Comparison of ENCODE assay signal across 7 mouse cellular contexts in the genomic region with DNA sequence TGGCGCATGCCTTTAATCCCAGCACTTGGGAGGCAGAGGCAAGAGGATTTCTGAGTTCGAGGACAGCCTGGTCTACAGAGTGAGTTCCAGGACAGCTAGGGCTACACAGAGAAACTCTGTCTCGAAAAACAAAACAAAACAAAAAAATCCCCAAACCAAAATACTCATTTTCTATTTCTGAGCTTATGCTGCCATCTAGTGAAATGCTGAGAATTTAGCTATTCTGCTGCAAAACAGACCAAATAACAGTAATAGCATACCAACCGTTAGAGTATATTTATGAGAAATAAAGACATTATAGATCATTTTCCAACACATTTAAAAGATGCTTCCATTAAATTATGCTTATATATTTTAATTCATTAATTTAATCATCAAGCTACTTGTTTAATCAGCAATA. TPM values are rescaled to one million over a fixed set of nuclear protein-coding genes. Genes with fewer than 3 reads are reported as not detected.
DNase-seq lines count a peak whose midpoint lies in the region; ATAC-seq and TF ChIP-seq lines count a peak whose summit lies in the region.
"Not testable (repeated sequence)": the region's sequence is repeated elsewhere in the genome, so short reads cannot be mapped to it uniquely, and the experiment has no call there.

No protein-coding gene starts in this region.

- 91% methylated on average over 4 of the region's 4 CpGs for WGBS in hindbrain, embryonic 11.5 days
- WGBS in lung, postnatal 0 days: 77% methylated on average over 4 of the region's 4 CpGs
- 77% methylated on average over 4 of the region's 4 CpGs for whole genome bisulfite sequencing in stomach, postnatal 0 days

- ATAC-seq in hindbrain, embryonic 11.5 days (ENCODE audit: low FRiP score); lung, postnatal 0 days; stomach, postnatal 0 days (ENCODE audit: low FRiP score, low TSS enrichment): not testable (repeated sequence)

- H3K4me1 ChIP-seq in hindbrain, embryonic 11.5 days (replicated peaks; ENCODE audit: control insufficient read depth, insufficient read depth, low read length); lung, postnatal 0 days (ENCODE audit: insufficient read depth, low read depth, low read length); stomach, postnatal 0 days (replicated peaks; ENCODE audit: control insufficient read depth, insufficient read depth): not testable (repeated sequence)

- H3K27ac ChIP-seq in hindbrain, embryonic 11.5 days (ENCODE audit: low read depth, low read length); layer of hippocampus, adult 2 months; lung, postnatal 0 days (ENCODE audit: low read length); stomach, postnatal 0 days (replicated peaks): not testable (repeated sequence)

- peak; percentile 80 for TF ChIP-seq CTCF in layer of hippocampus, adult 2 months (conservative IDR thresholded peaks at IDR 0.05)
- peak; percentile 36 for TF ChIP-seq CTCF in lung, postnatal 0 days (IDR thresholded peaks at IDR 0.05)
- TF ChIP-seq CTCF in stomach, postnatal 0 days (IDR thresholded peaks at IDR 0.05; ENCODE audit: low read depth): peak; percentile 51

- not testable (repeated sequence) for H3K27me3 ChIP-seq in hindbrain, embryonic 11.5 days (ENCODE audit: control insufficient read depth, insufficient read depth, low read length); lung, postnatal 0 days (replicated peaks; ENCODE audit: insufficient read depth, low read length); stomach, postnatal 0 days (ENCODE audit: control insufficient read depth, insufficient read depth, low read length)

- not testable (repeated sequence) for TF ChIP-seq EP300 in lung, postnatal 0 days (IDR thresholded peaks at IDR 0.05); stomach, postnatal 0 days (optimal IDR thresholded peaks at IDR 0.05)

- not testable (repeated sequence) for H3K4me2 ChIP-seq in hindbrain, embryonic 11.5 days (replicated peaks; ENCODE audit: low read depth, low read length); lung, postnatal 0 days (replicated peaks; ENCODE audit: low read depth, low read length); stomach, postnatal 0 days (replicated peaks; ENCODE audit: low read depth)

- H3K4me3 ChIP-seq in hindbrain, embryonic 11.5 days (ENCODE audit: low read depth, low read length); layer of hippocampus, adult 2 months; lung, postnatal 0 days (ENCODE audit: low read depth, low read length); stomach, postnatal 0 days (ENCODE audit: low read depth, low read length): not testable (repeated sequence)

- DNase-seq in CD4-positive, CD25-positive, alpha-beta regulatory T cell, adult 2 months (ENCODE audit: low read depth, low spot score): peak; percentile 8
- peak; percentile 34 for DNase-seq in adipocyte (ENCODE audit: low spot score)
- DNase-seq in embryo, embryonic 11.5 days (ENCODE audit: low read depth, low spot score): peak; percentile 3
- peak; percentile 16 for DNase-seq in hindbrain, embryonic 11.5 days (ENCODE audit: low spot score)
- not testable (repeated sequence) for DNase-seq in layer of hippocampus, adult 2 months (ENCODE audit: low spot score in 2 of 2); stomach, postnatal 0 days (ENCODE audit: low spot score)
- peak; percentile 13 for DNase-seq in lung, postnatal 0 days (ENCODE audit: low spot score)

- H3K9me3 ChIP-seq in hindbrain, embryonic 11.5 days (ENCODE audit: control insufficient read depth, low read length); lung, postnatal 0 days (ENCODE audit: low read length); stomach, postnatal 0 days (ENCODE audit: control insufficient read depth, low read length): not testable (repeated sequence)

- not testable (repeated sequence) for H3K36me3 ChIP-seq in hindbrain, embryonic 11.5 days (ENCODE audit: control insufficient read depth, insufficient read depth, low read length); lung, postnatal 0 days (ENCODE audit: insufficient read depth, low read length); stomach, postnatal 0 days (ENCODE audit: control insufficient read depth, insufficient read depth, low read length)

- H3K9ac ChIP-seq in hindbrain, embryonic 11.5 days (ENCODE audit: low read depth, low read length); lung, postnatal 0 days (replicated peaks; ENCODE audit: low read depth); stomach, postnatal 0 days (ENCODE audit: low read length): not testable (repeated sequence)

RNA-seq across cellular contexts. Expression of a gene that starts 34.5 kb away (rescaled TPM):
- 46.7 and 48.2 TPM in 2 replicates for polyA plus RNA-seq in hindbrain, embryonic 11.5 days (2014; fragmentation: Nextera tagmentation; extraction: Ambion mirVana)
- 10 to 100 TPM; 18.7 to 19.1 TPM for total RNA-seq in layer of hippocampus, adult 2 months (2021)
- 22.6 and 25.0 TPM in 2 replicates for polyA plus RNA-seq in lung, postnatal 0 days (2015; fragmentation: Nextera tagmentation; extraction: Ambion mirVana)
- polyA plus RNA-seq in stomach, postnatal 0 days (2015; fragmentation: Nextera tagmentation; extraction: Ambion mirVana): 21.2 and 21.6 TPM in 2 replicates
